Mouse (Mus musculus) Patski (cell line): ENCODE measurements around the gene Vtn. TPM values are rescaled to one million over a fixed set of nuclear protein-coding genes. Genes with fewer than 3 reads are reported as not detected.

Experiments used
- ATAC-seq: fragments of 100-300 bp; one replicate; pipeline ENCODE4 v1.8.0; 2021
- CTCF ChIA-PET: fragments of 350-600 bp; sonication (Branson Sonifier 250); formaldehyde crosslinking; loops from one replicate; lab custom pipeline; 2022; ENCODE audit warnings: inconsistent platforms; lab: Charles Lee
- POLR2A ChIA-PET: fragments of 350-600 bp; sonication (Branson Sonifier 250); formaldehyde crosslinking; loops from one replicate; lab custom pipeline; 2022; ENCODE audit warnings: antibody characterized with exemption, inconsistent platforms; lab: Charles Lee
- DNase-seq: peaks from one replicate; pipeline ENCODE4 v3.0.0-alpha.2; 2011; ENCODE audit warnings: low read depth, low spot score
- H3K27me3 ChIP-seq: fragments of 371-371 bp; one replicate; pipeline ENCODE4 v1.5.1; 2021
- CTCF ChIP-seq: fragments of 100-300 bp; IDR thresholded peaks from one replicate; pipeline ENCODE4 v1.5.1; 2021
- in situ Hi-C: fragments of 300-500 bp; cut with MboI; formaldehyde crosslinking; loops from 3 replicates; pipeline ENCODE4 v1.11.1; 2018; ENCODE audit warnings: low pct_unique_long_range_greater_than_20kb, mixed read lengths
- polyA plus RNA-seq: library from polyadenylated mRNA; unstranded; gene quantifications from one replicate; pipeline ENCODE4 v1.2.3, GENCODE M21; 2021

The Vtn gene
- polyA plus RNA-seq, 1 experiment from 2014 or later, result not detected

- no peaks in the 10 kb centered on the region for H3K27me3 ChIP-seq
- ChIA-PET CTCF (no interaction called here), POLR2A (interaction anchor here (0.9 kb wide), 1 partner anchor 27 kb away, joined by 6 read pairs; no protein-coding TSS in a partner anchor)
- ATAC-seq (peak; percentile 87), DNase-seq (no peak)
- TF ChIP-seq CTCF, result no peak
- in situ Hi-C loops, result no loop called here
Observed at GRCm38 (mm10) chr11:78512025-78512957, 13.4 kb downstream of the Vtn start, which contains the start of the genes Tmem199 and Poldip2. Gene Tmem199 (minus strand): TSS chr11:78512172. Gene Poldip2 (plus strand): TSS chr11:78512193.

- no peak for TF ChIP-seq CTCF
- H3K27me3 ChIP-seq, result no peaks in the 10 kb centered on the region
- no peak for ATAC-seq
- CTCF ChIA-PET, result no interaction called here
- in situ Hi-C loops, result no loop called here
- POLR2A ChIA-PET, result no interaction called here
- DNase-seq, result no peak
Observed at GRCm38 (mm10) chr11:78513106-78513790, 14.4 kb downstream of the Vtn start.

- no peak for ATAC-seq
- no peaks in the 10 kb centered on the region for H3K27me3 ChIP-seq
Observed at GRCm38 (mm10) chr11:78515549-78516325, 16.8 kb downstream of the Vtn start.

GRCm38 (mm10) chr11:78518931-78519330 lies 20.0 kb downstream of the Vtn start:
- no peak for ATAC-seq
- POLR2A ChIA-PET, result no interaction called here
- in situ Hi-C loops, result no loop called here
- no peak for DNase-seq
- no peak for TF ChIP-seq CTCF
- no peaks in the 10 kb centered on the region for H3K27me3 ChIP-seq
- CTCF ChIA-PET, result no interaction called here

More at GRCm38 (mm10) chr11:78515549-78516325, 16.8 kb downstream of the Vtn start:
- in situ Hi-C loops, result no loop called here
- no peak for DNase-seq
- TF ChIP-seq CTCF, result peak; percentile 60
- POLR2A ChIA-PET, result no interaction called here
- CTCF ChIA-PET, result interaction anchor here (0.7 kb wide), 1 partner anchor 10 kb away, joined by 3 read pairs; no protein-coding TSS in a partner anchor

- ATAC-seq, result no peak
- no peak for DNase-seq
- H3K27me3 ChIP-seq, result no peaks in the 10 kb centered on the region
- no peak for TF ChIP-seq CTCF
- POLR2A ChIA-PET, result no interaction called here
- in situ Hi-C loops, result no loop called here
- CTCF ChIA-PET, result interaction anchor here (1.5 to 1.8 kb wide), 2 partner anchors 11 to 13 kb away, joined by 4 to 10 read pairs; no protein-coding TSS in a partner anchor
Observed at GRCm38 (mm10) chr11:78521880-78522279, 23.0 kb downstream of the Vtn start.

GRCm38 (mm10) chr11:78522481-78522997 lies 23.6 kb downstream of the Vtn start:
- in situ Hi-C loops, result no loop called here
- ChIA-PET CTCF (interaction anchor here (1.5 to 1.8 kb wide), 2 partner anchors 11 to 13 kb away, joined by 4 to 10 read pairs; no protein-coding TSS in a partner anchor), POLR2A (no interaction called here)
- H3K27me3 ChIP-seq, result no peaks in the 10 kb centered on the region
- peak; percentile 84 for DNase-seq
- ATAC-seq, result peak; percentile 73
- TF ChIP-seq CTCF, result no peak

GRCm38 (mm10) chr11:78523241-78523955 lies 24.5 kb downstream of the Vtn start:
- ATAC-seq (no peak), DNase-seq (no peak)
- POLR2A ChIA-PET, result interaction anchor here (0.6 kb wide), 1 partner anchor 18 kb away, joined by 9 read pairs; no protein-coding TSS in a partner anchor
- CTCF ChIA-PET, result interaction anchor here (1.5 to 1.8 kb wide), 2 partner anchors 10 to 12 kb away, joined by 4 to 10 read pairs; no protein-coding TSS in a partner anchor
- H3K27me3 ChIP-seq, result no peaks in the 10 kb centered on the region
- in situ Hi-C loops, result no loop called here
- no peak for TF ChIP-seq CTCF

- in situ Hi-C loops, result no loop called here
- no peak for TF ChIP-seq CTCF
- ATAC-seq (no peak), DNase-seq (no peak)
- ChIA-PET POLR2A (interaction anchor here (0.5 to 1.1 kb wide), 3 partner anchors 15 to 325 kb away, joined by 3 to 4 read pairs (median 3); no protein-coding TSS in a partner anchor), CTCF (interaction anchor here (1.1 kb wide), 1 partner anchor 11 kb away, joined by 6 read pairs; the partner anchor contains the start of genes Ift20 and Tnfaip1)
- no peaks in the 10 kb centered on the region for H3K27me3 ChIP-seq
Observed at GRCm38 (mm10) chr11:78524838-78525237, 25.9 kb downstream of the Vtn start.

- in situ Hi-C loops, result no loop called here
- H3K27me3 ChIP-seq, result no peaks in the 10 kb centered on the region
- POLR2A ChIA-PET, result no interaction called here
- CTCF ChIA-PET, result no interaction called here
- DNase-seq (no peak), ATAC-seq (no peak)
- no peak for TF ChIP-seq CTCF
Observed at GRCm38 (mm10) chr11:78528714-78529113, 29.8 kb downstream of the Vtn start.
